Comparison of ENCODE assay signal across 9 mouse cellular contexts in the genomic region with DNA sequence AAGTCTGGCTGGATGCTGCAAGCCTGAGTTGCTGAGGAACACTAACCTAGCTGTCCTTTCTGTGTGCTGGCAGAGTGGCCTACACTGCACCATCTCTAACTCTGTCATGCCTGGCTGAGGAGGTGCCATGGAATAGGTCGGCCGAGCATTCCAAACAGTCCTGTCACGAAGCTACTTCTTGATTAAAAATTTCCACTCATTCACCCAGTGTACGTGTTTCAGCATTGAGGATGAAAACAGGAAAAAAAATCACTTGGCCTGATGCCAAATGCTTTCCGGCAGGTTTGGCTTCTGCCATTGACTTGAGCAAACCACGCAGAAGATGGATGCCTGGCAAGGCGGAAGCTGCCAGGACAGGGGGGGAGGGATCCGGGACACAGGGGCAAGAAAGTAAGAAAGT. TPM values are rescaled to one million over a fixed set of nuclear protein-coding genes. Genes with fewer than 3 reads are reported as not detected.
DNase-seq lines count a peak whose midpoint lies in the region; ATAC-seq lines count a peak whose summit lies in the region.
"Had no signal": no experiment of that assay in that cellular context is flagged by ENCODE, and none has a peak within 500 bp of the region (broad histone marks: within the 10 kb centered on the region; RNA-seq: fewer than 3 reads in every experiment).

No protein-coding gene starts in this region.

- H3K9me3 ChIP-seq in heart, embryonic 12.5 days (replicated peaks) = no peaks in the 10 kb centered on the region

- H3K27ac ChIP-seq in heart, embryonic 12.5 days (ENCODE audit: poor library complexity, severe bottlenecking) = no peak overlapping the region

- H3K4me3 ChIP-seq in heart, embryonic 12.5 days = no peak overlapping the region

- H3K4me1 ChIP-seq in heart, embryonic 12.5 days (replicated peaks) = 0 out of 2 replicates have a peak, but pooled peaks cover 3% of the 10 kb centered on the region

- 44% methylated on average over 8 of the region's 8 CpGs for WGBS in heart, embryonic 12.5 days

- H3K9ac ChIP-seq in heart, embryonic 12.5 days = no peak overlapping the region

- ATAC-seq in heart, embryonic 12.5 days (ENCODE audit: insufficient number of reproducible peaks, low FRiP score) = no peak

- peak; percentile 26 for DNase-seq in heart, adult 8-10 months (ENCODE audit: low spot score)
- peak; percentile 17 for DNase-seq in 3T3-L1 (ENCODE audit: low read depth, low spot score)
- DNase-seq in cerebellum, adult 18-20 months = peak; percentile 69
- peak; percentile 73 for DNase-seq in kidney, adult 11 months
- no peak for DNase-seq in c-Kit-positive CD71-positive TER-119-positive erythroid progenitor cells, embryonic 14.5 days (ENCODE audit: low spot score)
- DNase-seq in right cerebral cortex, postnatal 14 days = no peak
- DNase-seq in ovary, postnatal 10 days (ENCODE audit: low spot score) = no peak

- H3K27me3 ChIP-seq in heart, embryonic 12.5 days (replicated peaks) = no peaks in the 10 kb centered on the region
- H3K27me3 ChIP-seq: CH12.LX had no signal

- no peak overlapping the region for H3K4me2 ChIP-seq in heart, embryonic 12.5 days

- H3K36me3 ChIP-seq in heart, embryonic 12.5 days = no peaks in the 10 kb centered on the region

RNA-seq across cellular contexts. Expression of a gene that starts 24.3 kb away (rescaled TPM):
- total RNA-seq in heart, adult 8-10 months (2022) = 1 to 10 TPM; 2.6 to 4.6 (median 4.1) TPM
- 0.95 and 1.1 TPM in 2 replicates for polyA plus RNA-seq in heart, embryonic 12.5 days (2016; fragmentation: Nextera tagmentation; extraction: Ambion mirVana)

Comparison
In these comparisons a context has a peak if more than half of its experiments do, and no peak if none do; other contexts are left out.
1. DNase-seq: peak in heart, adult 8-10 months (single experiment), 3T3-L1 (single experiment), cerebellum, adult 18-20 months (2 of 2) and kidney, adult 11 months (single experiment); none in c-Kit-positive CD71-positive TER-119-positive erythroid progenitor cells, embryonic 14.5 days (single experiment), right cerebral cortex, postnatal 14 days (single experiment) and ovary, postnatal 10 days (single experiment).